Mouse (Mus musculus) A20 (cell line): ENCODE results near the gene Mrpl34.

Experiments used
- DNase-seq: peaks from one replicate; pipeline ENCODE4 v3.0.0-alpha.2; 2011; ENCODE audit warnings: low read depth, low spot score

The Mrpl34 gene

GRCm38 (mm10) chr8:71468916-71469315, 4.2 kb downstream of the Mrpl34 start, which contains the start of gene Dda1:
Gene Dda1, plus strand, starts transcription at chr8:71469199.
- peak; percentile 99 for DNase-seq

GRCm38 (mm10) chr8:71469411-71469810, 4.7 kb downstream of the Mrpl34 start:
- DNase-seq = peak; percentile 61

- DNase-seq = no peak
Measured at GRCm38 (mm10) chr8:71470146-71470912, 5.6 kb downstream of the Mrpl34 start.

- no peak for DNase-seq
Measured at GRCm38 (mm10) chr8:71470913-71471255, 6.1 kb downstream of the Mrpl34 start.

DNA sequence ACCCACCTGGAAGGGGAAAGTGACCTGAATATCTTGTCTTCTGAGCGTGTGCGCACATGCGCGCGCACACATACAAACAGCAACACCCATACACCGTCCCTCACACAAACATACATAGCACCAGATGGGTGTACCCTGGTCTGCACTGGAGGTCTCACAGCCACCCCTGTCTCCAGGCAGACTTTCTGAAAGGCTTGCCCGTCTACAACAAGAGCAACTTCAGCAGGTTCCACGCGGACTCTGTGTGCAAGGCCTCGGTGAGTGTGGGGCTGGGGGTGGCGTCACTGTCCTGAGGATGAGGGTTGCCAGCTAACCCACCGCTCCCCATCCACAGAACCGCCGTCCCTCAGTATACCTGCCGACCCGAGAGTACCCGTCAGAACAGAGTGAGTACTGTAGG, 7.1 kb downstream of the Mrpl34 start:
- DNase-seq = no peak

GRCm38 (mm10) chr8:71472601-71473386, 8.0 kb downstream of the Mrpl34 start:
- no peak for DNase-seq

DNA sequence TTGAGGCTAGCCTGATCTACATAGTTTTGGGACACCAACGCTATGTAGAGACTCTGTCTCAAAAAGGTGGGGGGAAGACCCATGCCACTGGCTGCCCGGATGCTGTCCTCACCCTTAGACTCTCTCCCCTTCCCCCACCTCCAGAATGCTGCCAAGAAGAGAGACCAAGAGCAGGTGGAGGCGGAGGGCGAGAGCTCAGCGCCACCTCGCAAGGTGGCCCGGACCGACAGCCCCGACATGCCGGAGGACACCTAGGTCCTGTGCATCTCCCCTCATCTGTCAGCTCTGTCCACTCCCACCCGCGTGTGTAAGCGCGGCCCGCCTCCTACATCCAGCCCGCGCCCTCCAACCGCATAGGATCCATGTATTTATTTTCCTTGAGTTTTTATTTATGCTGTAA, 9.6 kb downstream of the Mrpl34 start:
- no peak for DNase-seq

GRCm38 (mm10) chr8:71474785-71475701, 10.3 kb downstream of the Mrpl34 start:
- DNase-seq = no peak

- peak; percentile 36 for DNase-seq
Measured at GRCm38 (mm10) chr8:71475702-71476075, 10.9 kb downstream of the Mrpl34 start.

- peak; percentile 91 for DNase-seq
Measured at GRCm38 (mm10) chr8:71476099-71476940, 11.6 kb downstream of the Mrpl34 start.

DNA sequence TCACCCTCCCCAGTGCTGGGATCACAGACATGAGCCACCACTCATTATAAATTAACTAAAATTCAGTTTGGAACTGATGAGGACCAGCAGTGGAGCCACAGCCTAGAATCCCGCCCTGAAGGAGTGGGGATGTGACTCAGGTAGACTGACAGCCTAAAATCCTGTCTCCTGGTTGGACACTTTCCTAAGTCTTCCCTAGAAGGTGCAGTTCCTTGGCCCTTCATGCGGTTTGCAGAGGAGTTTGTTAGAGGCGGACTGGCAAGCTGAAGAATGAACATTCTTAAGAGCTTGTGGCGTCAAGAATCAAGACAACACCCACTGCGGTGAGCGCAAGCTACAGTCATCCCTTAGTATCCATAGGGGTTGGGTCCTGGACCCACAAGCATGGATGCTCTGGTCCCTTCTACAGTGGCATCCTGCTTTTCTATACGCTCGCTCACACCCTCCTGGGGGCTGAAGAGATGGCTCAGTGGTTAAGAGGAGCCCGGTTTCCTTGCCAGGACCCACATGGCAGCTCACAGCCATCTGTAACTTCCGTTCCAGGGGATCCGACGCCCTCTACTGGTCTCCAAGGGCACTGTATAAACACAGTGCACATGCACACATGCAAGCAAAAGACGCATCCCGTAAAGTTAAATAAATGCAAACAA, 12.6 kb downstream of the Mrpl34 start:
- DNase-seq = peak; percentile 88

- DNase-seq = no peak
Measured at GRCm38 (mm10) chr8:71478943-71479342, 14.2 kb downstream of the Mrpl34 start.

DNA sequence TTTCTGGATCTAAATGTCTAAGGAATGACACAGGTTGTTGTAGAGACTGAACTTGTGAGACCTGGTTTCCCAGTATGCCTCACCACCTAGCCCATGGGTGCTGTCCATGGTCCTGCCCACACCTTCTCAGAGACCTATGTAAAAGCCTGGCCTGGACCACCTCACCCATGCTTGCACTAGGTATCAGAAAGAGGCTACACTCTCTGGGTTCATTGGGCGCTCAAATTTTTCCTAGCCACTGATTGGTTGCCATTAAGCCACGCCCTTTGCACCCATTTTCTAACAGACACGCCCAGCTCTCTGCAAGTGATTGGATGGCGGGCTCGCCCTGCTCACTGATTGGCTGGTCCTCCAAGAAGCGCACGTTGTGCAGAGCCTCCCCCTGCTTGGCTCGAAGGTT, 19.2 kb downstream of the Mrpl34 start:
- peak; percentile 51 for DNase-seq

DNA sequence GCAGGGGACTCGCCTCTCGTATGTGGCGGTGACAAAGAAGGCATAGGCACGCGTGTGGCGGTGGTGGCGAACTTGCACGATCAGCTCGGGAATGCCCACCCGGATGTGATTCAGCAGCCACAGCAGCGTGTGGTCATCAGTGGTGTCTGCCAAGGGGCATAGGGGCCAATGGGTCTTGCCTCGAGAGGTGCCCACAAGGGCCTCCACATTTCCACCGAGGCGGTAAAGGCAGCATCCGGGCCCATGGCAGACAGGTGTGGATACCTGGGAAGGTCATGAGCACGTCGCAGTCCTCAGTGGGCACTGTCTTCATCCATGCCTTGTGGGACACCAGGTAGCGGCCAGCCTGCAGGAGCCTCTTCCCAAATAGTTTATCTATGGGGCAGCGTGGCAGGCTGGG, 20.0 kb downstream of the Mrpl34 start:
- DNase-seq = no peak

- peak; percentile 93 for DNase-seq
Measured at GRCm38 (mm10) chr8:71485142-71486135, 20.7 kb downstream of the Mrpl34 start, which contains the start of gene Ano8. Gene Ano8, minus strand, starts transcription at chr8:71485963.

DNA sequence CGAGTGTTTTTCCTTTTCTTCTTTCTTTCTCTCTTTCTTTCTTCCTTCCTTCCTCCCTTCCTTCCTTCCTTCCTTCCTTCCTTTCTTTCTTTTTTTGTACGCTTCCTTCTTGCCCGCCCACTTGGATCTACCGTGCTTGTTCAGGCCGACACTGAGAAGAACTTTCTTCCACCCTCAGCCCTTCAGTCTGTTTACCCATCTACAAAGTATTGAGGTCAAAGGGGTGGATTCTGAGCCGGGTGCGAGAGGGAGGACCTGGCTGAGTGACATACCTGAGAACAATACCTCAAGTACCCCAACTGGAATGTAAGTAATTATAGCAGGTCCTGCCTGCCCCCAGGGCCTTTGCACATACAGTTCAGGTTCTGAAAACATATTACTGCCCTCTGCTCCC, 21.4 kb downstream of the Mrpl34 start:
- no peak for DNase-seq

DNA sequence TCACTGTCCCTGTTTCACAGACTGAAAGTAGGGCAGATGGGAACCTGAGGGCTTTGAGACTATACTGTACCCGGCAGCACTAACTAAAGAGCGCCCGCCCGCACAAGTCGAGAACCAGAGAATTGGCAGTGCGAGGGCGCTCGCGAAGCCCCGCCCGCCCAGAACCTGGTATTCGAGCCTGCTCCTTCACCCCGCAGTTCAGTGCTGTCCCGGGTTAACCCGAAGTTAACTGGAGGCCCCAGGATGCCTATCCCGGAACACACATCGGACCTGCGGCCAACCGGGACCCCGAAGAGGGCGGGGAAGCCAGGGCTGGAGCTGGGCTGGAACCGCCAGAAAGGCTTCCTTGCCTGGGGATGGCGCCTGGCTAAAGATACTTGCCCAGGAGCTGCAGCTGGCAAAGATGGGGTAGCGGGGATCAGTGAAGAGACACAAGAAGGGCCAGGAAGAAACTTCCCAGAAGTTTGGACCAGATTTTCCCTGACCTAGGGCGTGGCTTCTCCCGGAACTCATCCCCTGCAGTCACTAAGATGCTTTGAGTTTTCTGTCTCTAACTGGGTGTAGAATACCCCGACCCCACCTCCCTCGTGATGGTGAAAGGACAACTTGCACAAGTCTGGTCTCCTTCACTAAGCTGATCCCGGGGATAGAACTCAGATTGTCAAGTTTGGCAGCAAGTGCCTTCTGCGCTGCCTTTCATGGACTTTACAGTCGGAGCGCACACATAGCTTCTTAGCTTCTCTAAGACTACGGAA, 23.1 kb downstream of the Mrpl34 start, which contains the start of gene Gtpbp3:
Gene Gtpbp3 (plus strand): TSS at position 413 of the 755 bp plus-strand sequence.
- DNase-seq = peak; percentile 91

DNA sequence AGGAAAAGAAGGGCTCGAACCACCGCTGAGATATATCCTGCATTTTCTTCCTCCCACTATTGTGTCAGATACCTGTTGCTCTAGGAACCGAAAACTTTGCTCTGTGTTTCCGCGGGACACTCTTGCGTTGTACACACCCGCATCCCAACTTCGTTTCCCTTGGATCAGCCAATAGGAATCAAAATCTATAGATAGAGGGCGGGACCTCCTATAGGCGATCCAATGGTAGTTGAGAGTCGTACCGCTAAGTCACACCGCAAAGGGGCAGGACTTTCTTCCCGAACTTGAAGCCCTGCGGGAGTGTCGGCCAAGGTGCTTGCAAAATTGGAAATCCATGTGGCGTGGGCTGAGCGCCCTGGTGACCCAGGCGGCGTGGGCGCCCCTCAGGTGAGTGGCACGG, 23.7 kb downstream of the Mrpl34 start:
- peak; percentile 96 for DNase-seq
